Mouse (Mus musculus) adrenal gland, adult 18-20 months (tissue): ENCODE results near the gene Tsg101. TPM values are rescaled to one million over a fixed set of nuclear protein-coding genes. Genes with fewer than 3 reads are reported as not detected.
A peak's percentile ranks its signal among the peaks of the same experiment; 100 is the strongest.

Source experiments
- DNase-seq, 2 experiments: peaks; one replicate each; pipeline ENCODE4 v3.0.0; 2021 to 2022; ENCODE audit warnings: low spot score in 2 of 2
- total RNA-seq, 2 experiments: library from RNA; stranded (reverse); gene quantifications; 1 replicate in 1 of 2; 2 replicates in 1 of 2; pipeline ENCODE4 v1.2.3; 2021

Gene Tsg101
- total RNA-seq, 2 experiments from 2014 or later = 70.4 to 81.2 TPM

DNA sequence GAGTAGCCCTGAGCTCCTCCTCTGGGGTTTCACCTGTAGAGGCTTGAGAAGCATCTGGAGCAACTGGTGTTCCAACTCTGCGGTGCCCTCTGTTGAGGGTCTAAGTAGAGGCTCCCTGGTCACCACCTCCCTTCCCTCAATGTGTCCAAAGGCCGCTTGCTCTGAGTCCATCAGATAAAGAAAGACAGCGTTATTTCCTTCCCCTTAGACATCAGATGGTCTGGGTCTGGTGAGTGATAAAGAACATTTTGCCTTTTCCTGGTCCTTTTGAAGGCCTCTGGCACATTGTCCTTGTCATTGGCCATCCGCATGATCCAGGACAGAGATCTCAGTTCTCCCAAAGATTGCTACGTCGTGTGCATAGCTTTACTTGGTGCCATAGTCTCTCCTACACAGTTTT is 42.5 kb downstream of the Tsg101 start:
- no peak for DNase-seq

DNA sequence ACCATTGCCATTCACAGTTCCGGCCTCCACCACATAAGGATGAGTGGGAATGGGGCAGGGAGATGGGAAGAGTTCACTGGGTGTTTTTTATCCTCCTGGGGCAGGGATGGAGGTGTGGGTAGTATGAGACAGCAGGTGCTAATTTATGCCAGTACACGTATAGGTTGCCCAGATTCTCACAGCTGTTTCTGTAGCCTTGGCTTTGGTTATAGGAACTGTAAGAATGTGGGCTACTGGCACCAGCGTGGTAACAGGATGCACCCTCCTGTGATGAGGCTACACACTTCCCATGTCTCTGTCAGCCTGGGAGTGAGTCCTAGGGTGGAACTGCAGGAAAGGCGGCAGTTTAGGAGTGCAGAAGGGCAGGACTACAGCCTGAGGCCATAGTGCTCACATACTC is 42.9 kb downstream of the Tsg101 start:
- no peak for DNase-seq

DNA sequence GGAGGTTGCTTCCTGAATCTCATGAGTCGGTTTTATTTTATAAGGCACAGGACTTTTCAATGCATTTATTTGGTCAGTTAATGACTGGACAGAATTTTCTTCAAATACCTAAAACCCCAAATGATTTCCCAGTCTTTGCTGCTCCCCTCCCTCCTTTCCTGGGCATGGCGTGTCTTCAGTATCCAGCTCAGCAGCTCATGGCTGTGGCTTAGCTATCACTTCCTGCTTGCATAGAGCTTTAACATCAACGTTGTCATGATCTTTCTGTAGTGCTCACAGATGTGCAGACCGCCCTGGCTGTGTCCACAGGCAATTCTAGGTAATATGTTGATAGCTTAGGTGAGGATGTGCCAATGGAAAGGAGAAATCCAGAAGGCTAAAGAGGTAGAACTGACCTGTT is 47.8 kb downstream of the Tsg101 start:
- DNase-seq = no peak

DNA sequence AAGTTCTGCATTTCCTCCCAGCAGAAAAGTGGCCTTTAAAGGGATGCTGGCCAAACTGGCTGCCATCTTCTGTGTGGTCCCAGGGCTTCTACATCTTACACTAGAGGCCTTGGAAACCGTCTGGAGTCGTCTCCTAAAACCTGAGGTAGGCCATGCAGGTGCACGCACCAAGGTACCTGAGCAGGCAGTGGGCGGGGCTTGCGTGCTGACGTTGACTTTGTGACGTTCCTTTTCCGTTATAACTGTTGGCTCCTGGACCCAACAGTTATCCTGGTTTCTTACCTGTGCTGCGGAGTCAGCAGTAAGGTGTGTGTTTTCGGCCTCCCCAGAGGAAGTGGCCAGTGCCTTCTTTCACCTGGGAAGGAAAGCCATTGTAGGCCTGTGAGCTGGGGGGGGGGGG is 58.8 kb downstream of the Tsg101 start, which contains the start of gene Ldhc:
TSS of gene Ldhc (plus strand) at position 208 of the 400 bp plus-strand sequence.
- no peak for DNase-seq

DNA sequence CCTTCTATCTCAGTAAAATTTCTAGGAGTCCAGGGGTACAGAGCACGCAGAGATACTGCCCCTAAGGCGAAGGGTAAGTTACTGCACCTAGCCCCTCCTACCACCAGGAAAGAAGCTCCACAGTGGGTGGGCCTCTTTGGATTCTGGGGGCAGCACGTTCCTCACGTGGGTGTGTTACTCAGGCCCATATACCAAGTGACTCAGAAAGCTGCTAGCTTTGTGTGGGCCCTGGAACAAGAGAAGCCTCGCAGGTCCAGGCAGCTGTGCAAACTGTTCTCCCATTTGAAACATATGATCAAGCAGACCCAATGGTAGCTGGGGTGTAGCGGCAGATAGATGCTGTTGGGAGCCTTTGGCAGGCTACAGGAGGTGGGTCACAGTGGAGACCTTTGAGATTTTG is 60.7 kb downstream of the Tsg101 start:
- no peak for DNase-seq

DNA sequence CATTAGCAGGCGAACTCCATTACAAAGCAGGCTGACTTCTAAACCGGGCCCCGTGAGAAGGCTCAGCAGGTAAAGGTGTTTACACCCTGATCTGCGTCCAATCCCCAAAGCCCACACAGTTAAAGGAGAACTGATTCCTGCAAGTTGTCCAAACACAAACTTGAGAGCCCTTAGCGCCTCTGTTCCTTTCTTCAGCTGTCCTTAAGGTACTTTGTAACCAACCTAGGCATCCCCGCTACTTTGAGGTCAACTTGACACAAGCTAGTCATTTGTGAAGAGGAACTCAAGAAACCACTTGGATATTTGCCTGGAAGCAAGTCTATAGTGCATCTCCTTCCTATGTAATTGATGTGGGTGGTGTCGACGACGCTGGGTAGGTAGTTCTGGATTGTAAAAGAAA is 62.3 kb downstream of the Tsg101 start:
- DNase-seq = no peak

DNA sequence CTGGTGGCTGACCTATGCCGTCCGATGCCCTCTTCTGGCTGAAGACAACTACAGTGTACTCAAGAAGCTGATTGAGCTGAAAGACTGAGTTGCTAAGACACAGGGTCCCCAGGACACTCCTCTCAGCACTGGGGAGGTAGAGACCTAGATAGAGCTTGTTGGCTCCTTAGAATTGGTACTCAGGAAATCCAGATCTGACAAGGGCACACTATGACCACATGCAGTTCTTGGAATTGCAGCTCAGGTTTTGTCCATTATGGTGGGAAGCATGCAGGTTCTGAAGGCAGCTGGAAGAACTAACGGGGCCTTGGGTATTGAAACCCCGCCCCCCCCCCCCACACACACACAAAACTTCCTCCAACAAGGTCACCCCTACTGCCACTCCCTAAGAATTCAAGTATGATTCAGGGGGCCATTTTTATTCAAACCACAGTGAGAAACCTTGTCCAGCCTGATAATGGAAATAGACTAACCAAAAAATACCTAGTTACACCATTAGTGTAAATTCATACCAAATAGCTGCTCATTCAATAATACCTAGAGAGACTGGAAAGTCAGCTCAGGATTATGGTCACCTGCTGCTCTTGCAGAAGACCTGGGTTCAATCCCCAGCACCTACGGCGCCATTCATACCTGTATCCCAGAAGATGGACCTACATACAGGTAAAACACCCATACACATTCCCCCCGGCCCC is 63.8 kb downstream of the Tsg101 start:
- no peak for DNase-seq

DNA sequence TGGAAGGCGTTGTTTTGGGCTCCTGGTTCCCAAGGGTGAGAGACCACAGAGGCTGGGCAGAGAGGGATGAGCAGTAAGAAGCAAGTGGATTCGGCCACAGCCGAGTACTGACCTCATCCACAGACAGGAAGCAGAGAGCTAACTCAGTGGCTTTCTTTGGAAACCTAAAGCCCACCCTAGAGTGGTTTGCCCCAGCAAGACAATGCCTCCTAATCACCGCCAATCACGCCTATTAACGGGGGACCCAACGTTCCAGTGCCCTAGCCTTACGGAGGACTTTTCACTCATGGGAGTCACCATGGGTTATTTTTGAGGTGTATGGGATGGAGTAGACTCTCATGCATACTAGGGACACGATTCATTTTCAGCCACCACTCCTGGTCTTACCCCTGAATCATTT is 66.4 kb downstream of the Tsg101 start:
- no peak for DNase-seq

DNA sequence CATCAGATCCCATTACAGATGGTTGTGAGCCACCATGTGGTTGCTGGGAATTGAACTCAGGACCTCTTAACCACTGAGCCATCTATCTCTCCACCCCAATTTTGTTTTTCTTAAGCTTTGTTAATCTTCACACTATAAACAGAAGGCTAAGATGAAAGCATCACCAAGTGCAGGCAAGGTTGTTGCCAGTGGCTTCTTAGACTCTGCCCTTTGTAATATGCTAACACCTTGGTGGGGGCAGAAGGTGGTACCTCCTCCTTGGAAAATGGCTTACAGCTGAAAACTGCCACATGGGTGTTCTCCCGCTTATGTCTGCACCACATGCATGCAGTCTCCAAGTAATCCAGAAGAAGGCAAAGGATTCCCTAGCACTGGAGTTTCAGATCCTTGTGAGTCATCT is 67.1 kb downstream of the Tsg101 start:
- no peak for DNase-seq

DNA sequence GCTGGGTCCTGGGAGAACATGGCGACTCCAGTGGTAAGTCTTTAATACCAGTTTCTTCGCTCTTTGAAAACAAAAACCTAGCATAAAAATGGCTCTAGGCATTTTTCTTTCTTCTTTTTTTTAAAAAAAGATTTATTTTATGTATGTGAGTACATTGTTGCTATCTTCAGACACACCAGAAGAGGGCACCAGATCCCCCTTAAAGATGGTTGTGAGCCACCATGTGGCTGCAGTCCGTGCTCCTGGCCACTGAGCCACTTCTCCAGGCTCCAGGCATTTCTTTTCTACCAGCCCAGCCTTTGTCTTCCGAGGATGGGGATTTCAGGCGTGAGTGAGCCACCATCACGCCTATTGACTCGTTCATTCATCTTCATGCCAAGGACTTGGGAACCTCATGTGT is 68.7 kb downstream of the Tsg101 start:
- no peak for DNase-seq

DNA sequence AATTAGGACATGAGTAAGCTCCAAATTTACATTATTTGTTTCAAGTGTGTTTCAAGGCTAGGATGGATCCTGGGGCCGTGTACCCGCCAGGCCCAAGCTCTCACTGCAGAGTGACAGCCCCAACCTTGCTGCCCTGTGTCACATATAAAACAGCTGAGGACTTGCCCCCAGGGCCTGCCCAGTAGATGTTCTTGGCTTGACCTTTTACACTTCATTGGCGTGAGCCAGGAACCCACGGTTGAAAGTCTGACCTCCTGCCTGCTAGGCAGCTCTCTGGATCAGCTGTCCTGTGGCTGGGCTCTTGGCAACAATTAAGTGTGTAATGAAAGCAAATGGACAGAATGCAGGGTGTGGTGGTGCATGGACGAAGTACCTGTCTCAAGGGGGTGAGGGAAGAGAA is 70.5 kb downstream of the Tsg101 start:
- DNase-seq = no peak

DNA sequence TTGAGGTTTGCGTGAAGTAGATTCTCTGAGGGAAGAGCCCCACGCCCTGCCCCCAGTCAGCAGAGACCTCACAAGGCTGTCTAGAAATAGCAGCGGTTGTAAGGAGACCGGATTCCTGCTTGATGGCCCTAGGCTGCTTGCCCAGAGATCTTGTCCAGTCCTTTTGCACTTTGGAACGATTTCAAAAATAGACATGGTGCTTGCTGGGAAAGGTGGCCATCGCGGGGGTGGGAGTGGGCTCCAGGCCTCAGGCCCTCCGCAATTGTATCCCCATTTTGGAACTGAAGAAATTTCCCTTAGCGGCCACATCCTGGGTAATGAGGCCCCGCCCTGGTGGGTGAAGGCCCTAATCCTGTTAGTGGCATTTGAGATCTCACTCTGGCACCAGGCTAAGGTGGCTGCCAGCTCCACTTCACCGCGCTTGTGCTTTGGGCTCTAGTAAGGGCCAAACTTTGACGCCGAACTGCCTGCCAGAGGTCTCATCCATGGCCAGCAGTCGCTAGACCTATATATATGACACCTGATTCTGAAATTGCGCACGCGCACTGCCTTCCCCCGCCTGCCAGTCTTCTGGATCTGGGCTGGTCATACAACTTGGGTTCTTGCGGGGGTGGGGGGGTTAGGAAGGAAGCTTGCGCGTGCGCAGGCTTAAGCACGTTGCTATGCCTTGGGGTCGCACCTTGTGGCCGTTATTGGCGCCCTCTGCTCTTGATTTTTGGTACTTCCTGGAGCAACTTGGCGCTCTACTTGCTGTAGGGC is 73.1 kb downstream of the Tsg101 start:
- DNase-seq = peak; percentile 32 to 47

DNA sequence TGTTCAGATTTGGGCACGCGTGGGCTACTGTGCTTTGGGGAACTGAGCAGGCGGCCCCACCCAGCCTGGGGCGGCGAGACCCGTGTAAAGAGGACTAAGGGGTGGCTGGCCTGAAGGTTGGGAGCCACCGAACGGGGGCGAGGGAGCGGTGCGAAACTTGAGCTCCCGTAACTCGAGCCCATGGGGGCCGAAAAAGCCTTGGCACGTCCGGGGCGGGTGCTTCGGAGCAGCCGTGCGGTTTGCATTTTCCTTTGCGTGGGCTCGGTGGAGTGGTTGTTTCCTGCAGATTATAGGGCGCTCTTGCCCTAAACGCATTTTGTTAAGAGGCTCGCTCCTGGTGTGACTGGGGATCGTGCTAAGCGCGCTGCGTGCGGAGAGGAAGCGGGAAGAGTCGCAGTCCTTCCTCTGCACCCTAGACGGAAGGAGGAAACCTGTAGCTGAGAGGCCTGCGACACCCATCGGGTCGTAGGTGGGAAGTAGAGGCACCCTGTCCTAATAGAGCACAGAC is 73.7 kb downstream of the Tsg101 start:
- DNase-seq = peak; percentile 25 to 32

DNA sequence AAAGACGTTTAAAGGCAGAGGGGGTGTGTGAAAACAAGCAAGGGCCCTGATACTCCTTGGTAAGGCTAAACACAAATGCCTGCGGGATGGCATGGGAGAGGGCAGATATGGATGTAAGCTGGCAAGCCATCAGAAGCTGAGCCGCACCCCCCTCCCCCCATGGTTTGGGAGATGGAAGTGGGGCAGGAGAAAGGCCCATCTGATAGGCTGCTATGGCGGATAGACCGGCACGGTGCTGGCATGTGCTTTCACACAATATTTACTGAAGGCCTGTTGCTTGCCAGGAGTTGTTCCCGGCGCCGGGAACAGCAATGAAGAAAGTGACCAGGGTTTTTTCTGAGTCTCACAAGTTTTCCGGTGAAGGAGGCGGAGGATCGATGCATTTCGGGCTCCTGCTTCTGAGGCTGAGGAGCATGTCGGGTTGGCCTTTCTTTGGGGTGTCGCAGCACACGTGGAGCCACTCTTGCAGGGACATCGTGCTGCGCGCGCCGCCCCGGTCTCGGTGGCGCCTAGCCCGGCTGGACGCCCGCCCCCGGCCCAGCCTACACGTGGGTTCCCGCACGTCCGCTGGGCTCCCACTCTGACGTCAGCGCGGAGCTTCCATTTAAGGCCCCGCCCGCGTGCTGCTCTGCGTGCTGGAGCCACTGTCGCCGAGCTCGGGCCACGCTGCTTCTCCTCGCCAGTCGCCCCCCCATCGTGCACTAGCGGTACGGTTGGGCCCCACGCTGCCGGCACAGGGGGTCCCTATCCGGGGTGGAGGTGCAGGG is 74.4 kb downstream of the Tsg101 start:
- peak; percentile 94 to 95 for DNase-seq

DNA sequence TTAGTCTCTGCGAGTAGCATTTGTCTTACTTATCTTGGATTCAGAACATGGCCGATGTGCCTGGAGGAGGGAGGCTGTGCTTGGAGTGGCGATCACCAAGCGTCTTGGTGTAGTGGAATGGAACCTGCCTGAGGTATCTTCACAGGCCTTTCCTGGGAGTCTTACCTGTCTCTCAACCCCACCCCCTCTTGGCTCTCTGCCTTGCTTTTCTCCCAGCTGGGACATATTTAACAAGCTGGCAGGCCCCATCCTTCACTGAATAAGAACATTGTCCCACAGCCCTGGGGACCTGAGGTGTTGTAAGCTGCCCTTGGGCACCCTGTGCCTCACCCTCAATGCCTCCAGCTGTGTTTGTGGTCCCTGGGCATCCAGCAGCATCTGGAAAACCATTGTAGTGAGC is 76.2 kb downstream of the Tsg101 start:
- no peak for DNase-seq

DNA sequence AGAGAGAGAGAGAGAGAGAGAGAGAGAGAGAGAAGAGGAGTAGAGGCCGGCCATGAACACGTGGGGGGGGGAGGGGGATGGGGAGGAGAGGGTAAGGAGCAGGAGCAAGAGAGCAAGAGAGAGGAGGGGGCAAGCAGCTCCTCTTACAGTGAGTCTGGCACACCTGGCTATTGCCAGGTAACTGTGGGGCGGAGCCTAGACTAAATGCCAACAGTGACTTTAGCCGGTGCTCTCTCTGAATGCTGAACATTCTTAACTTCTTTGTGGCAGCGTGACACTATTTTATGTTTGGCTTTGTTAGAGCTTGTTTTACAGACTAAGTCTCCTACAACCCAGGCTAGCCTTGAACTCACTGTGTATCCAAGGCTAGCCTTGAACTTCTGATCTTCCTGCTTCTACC is 77.5 kb downstream of the Tsg101 start:
- no peak for DNase-seq

DNA sequence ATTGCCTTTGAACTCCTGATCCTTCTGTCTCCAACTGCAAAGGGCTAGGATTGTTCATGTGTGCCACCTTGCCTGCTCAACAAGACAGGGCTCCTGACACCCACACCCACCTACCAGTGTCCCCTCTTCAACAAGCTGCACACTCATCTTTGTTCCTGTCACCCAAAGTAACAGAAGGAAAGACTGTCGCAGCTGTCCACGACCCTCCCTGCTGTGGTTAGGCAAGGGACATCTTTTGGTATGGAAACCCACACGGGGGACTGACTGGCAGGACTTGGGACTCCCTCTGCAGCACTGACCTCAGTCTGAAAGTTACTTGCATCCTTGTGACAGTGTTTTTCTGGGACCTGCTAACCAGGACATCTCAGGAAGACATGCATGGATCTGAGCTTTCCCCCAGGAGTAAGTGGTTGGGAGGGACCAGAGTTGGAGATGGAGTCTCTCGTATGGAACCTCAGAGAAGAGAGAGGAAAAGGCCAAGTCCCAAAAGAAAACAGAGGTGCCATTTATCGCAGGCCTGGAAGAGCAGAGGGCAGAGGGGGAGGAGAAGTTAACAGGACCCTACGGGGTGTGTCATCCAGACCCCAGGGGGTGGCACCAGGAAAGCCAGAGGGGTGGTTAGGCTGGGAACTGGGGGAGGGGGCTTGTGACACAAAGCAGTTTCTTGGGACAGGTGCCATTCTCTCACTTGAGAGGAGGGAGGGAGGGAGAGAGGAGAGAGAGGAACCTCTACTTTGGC is 78.8 kb downstream of the Tsg101 start, which contains the start of gene Ldha:
TSS of gene Ldha (plus strand) at position 689 of the 739 bp plus-strand sequence.
- DNase-seq = no peak

DNA sequence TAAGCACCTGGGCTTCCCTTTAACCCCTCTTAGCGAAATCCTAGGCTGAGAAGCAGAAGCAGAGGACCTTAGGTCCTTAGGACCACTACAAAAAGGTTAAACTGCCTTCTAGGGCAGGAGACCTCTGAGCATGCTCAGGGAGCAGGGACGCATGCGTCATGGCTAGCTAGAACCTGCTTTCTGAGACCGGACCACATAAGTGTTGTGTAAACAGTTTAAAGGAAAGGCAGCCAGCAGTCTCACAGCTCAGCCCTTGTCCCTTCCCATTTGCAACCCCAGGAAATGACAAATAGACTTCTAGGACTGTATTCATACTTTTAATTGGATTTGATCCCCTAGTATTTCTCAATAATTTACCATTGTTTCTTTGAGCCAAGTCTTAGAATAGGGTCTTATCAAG is 79.4 kb downstream of the Tsg101 start:
- DNase-seq = no peak

DNA sequence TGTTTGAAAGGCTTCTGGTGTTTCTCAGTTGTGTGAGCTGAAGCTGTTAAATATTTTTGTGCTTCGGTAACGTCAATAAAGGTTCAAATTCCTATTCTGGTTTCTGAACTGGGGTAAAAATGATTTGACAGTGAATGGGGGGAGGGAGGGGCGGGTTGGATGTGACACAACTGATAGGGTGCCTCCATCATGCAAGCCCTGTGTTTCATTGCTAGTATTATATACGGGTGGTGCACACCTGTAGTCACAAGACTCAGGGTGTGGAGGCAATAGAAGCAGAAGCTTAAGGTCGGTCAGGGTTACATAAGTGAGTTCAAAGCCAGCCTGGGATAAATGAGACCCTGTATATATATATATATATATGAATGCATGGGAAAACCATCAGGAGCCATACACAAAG is 79.9 kb downstream of the Tsg101 start:
- DNase-seq = no peak

DNA sequence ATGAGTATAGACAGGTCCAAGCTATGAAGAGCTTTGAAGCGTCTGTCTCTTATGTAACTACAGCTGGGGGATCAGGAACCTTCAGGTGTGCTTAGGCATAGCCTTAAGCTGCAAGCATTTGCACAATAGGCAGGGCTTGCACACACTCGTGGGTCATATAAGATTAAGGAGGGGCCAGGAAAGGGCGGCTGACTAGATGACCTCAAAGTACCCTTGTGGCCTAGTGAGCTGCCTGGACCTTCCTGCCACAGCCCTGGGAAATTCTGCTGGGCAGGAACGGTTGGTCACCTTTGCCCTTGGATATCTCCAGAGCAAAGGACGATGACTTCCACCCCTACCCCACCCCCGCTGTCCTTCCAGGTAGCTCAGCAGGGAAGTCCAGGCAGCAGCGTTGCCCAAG is 80.3 kb downstream of the Tsg101 start:
- no peak for DNase-seq
